Mouse (Mus musculus): ENCODE data around the gene Tent5b. TPM values are rescaled to one million over a fixed set of nuclear protein-coding genes. Genes with fewer than 3 reads are reported as not detected.

Gene Tent5b
- 10 to 100 TPM; 10.2 to 10.5 TPM for polyA plus RNA-seq (2012; fragmentation: generic; extraction: Trizol)

DNA sequence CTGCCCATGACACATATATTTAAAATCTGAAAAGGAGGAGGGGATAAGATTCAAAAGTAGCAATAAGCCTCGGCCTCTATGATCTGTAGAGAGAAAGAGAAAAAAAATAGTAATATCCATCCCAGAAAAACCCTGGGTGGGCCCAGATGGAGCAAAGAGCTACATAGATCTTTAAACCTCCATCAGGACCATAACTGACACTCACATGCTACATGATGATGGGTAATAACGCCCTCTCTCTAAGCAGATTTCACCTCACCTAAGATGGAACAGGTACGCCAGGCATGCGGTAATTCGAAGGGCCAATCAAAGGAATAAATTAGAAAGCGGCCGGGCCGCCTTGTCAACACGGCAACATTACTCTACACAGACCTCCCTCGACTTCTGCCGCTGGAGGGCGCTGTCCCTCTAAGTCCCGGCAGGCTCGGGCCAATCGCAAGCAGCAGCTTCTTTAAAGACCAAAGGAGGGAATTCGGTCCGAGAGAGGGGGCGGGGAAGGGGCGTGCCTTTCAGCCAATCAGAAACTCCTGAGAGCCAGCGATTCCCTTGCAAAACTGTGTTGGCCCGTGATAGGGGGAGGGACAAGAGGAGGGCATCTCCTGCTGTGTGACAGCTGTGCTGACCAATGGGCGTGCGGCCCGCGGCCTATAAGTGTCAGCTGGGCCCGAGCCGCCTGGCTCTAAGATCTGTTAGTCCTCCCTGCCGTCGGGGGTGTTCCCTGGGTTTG, at the start of gene Tent5b:
Tent5b (plus strand) TSS at position 675 of the 727 bp plus-strand sequence.

GRCm38 (mm10) chr4:133498160-133498724, 18.3 kb downstream of the Tent5b start, which contains the start of gene Trnp1:
Gene Trnp1 (minus strand): TSS chr4:133498550.

DNA sequence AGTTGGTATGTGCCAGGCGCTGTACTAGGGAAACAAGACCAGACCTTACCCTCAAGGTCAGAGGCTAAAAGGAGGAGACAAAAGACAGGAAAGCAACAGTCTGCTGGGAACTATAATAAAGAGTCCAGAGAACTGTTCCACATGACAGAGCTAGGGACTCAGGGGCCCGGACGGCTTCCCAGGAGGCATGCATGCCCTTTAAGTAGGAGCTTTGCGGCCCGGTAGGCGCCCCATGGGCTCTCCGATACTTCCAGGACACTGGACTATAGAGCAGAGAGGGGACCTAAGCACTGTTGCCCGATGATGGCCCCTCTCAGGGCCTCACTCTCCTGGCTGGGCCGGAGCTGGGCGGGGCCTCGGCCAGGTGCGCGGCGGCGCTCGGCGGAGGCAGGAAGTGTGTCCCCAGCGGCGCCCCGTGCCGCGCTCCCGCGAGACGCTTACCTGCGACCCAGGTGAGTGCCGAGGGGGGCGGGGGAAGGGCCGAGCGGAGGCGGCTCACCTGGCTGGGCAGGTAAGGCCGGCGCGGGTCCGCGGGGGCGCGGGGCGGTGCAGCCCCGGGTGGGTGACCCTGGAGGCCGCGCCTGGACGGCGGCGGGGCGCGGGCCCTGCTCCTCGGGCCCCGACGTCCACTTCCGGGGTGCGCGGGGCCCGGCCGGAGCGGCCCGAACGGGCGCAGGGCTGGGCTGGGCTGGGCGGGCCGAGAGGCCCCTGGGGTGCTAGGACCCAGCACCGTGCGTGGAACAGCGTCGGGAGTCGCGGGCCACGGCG, 38.9 kb downstream of the Tent5b start, which contains the start of gene Kdf1:
Kdf1 (plus strand) TSS at position 363 of the 768 bp plus-strand sequence.

Other genes with a start within 250 kb of the Tent5b start
- 1 to 10 TPM in 1 of 2 experiments, under 1 TPM in 1; 0.74 to 1.4 TPM for gene Map3k6, start 239.3 kb upstream of the Tent5b start, polyA plus RNA-seq (2012; fragmentation: generic; extraction: Trizol)
- 1 to 10 TPM in 1 of 2 experiments, under 1 TPM in 1; 0.62 to 3.1 TPM for gene Sytl1, start 217.0 kb upstream of the Tent5b start, polyA plus RNA-seq (2012; fragmentation: generic; extraction: Trizol)
- 10 to 100 TPM; 54.9 to 80.1 TPM for gene Tmem222, start 202.3 kb upstream of the Tent5b start, polyA plus RNA-seq (2012; fragmentation: generic; extraction: Trizol)
- 10 to 100 TPM in 1 of 2 experiments, 1 to 10 TPM in 1; 9.9 to 23.1 TPM for gene Wdtc1, start 126.7 kb upstream of the Tent5b start, polyA plus RNA-seq (2012; fragmentation: generic; extraction: Trizol)
- 10 to 100 TPM in 1 of 2 experiments, 1 to 10 TPM in 1; 6.0 to 25.5 TPM for gene Slc9a1, start 110.4 kb upstream of the Tent5b start, polyA plus RNA-seq (2012; fragmentation: generic; extraction: Trizol)
- gene Trnp1, start 18.4 kb downstream of the Tent5b start, polyA plus RNA-seq (2012; fragmentation: generic; extraction: Trizol): 1 to 10 TPM; 2.5 to 6.5 TPM
- gene Kdf1, start 38.8 kb downstream of the Tent5b start, polyA plus RNA-seq (2012; fragmentation: generic; extraction: Trizol): under 1 TPM in 1 of 2 experiments, not detected in 1; 0.07 TPM
- 100 to 1,000 TPM; 131 TPM for gene Nudc, start 65.9 kb downstream of the Tent5b start, polyA plus RNA-seq (2012; fragmentation: generic; extraction: Trizol)
- gene Nr0b2, start 73.2 kb downstream of the Tent5b start, polyA plus RNA-seq (2012; fragmentation: generic; extraction: Trizol): not detected
- gene Gpatch3, start 94.6 kb downstream of the Tent5b start, polyA plus RNA-seq (2012; fragmentation: generic; extraction: Trizol): 1 to 10 TPM; 3.6 to 6.5 TPM
- 10 to 100 TPM; 15.3 to 16.3 TPM for gene Gpn2, start 104.2 kb downstream of the Tent5b start, polyA plus RNA-seq (2012; fragmentation: generic; extraction: Trizol)
- gene Sfn, start 122.0 kb downstream of the Tent5b start, polyA plus RNA-seq (2012; fragmentation: generic; extraction: Trizol): 1 to 10 TPM in 1 of 2 experiments, under 1 TPM in 1; 0.21 to 1.9 TPM
- gene Zdhhc18, start 170.0 kb downstream of the Tent5b start, polyA plus RNA-seq (2012; fragmentation: generic; extraction: Trizol): 10 to 100 TPM in 1 of 2 experiments, 1 to 10 TPM in 1; 7.5 to 15.8 TPM
- gene Pigv, start 192.5 kb downstream of the Tent5b start, polyA plus RNA-seq (2012; fragmentation: generic; extraction: Trizol): 10 to 100 TPM in 1 of 2 experiments, 1 to 10 TPM in 1; 5.1 to 10.3 TPM

All from C3H10T1/2 (cell line).